Mouse (Mus musculus): ENCODE results near the gene Sytl3. TPM values are rescaled to one million over a fixed set of nuclear protein-coding genes. Genes with fewer than 3 reads are reported as not detected.
A peak's percentile ranks its signal among the peaks of the same experiment; 100 is the strongest.
"Not testable (repeated sequence)": the region's sequence is repeated elsewhere in the genome, so short reads cannot be mapped to it uniquely, and the experiment has no call there.

Gene Sytl3
- polyA plus RNA-seq, 1 experiment from 2014 or later: 0.07 TPM

DNA sequence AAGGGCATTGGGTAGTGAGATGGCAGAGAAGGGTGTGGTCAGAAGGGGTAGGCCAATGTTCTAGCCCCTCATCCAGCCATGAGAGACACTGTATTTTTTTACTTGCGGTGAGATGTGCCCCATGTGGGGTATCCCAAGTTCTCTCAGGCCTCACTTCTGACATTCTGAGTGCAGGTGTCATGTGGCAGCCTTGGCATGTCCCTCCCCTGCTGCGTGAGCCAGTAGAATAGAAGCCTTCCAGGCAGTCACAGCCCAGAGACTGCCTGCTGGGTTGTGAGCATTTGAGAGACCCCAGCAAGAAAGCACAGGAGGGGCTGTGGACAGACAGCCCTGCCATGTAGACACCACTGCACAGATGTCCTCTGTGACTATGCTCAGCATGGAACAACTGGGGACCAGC lies 49.3 kb downstream of the Sytl3 start:
- not testable (repeated sequence) for H3K27ac ChIP-seq (replicated peaks); H3K36me3 ChIP-seq; DNase-seq (ENCODE audit: low spot score); H3K4me1 ChIP-seq; H3K9me3 ChIP-seq (replicated peaks); H3K27me3 ChIP-seq (ENCODE audit: low read depth, poor library complexity, severe bottlenecking); H3K4me3 ChIP-seq
- 69% methylated on average over 2 of the region's 2 CpGs for WGBS

DNA sequence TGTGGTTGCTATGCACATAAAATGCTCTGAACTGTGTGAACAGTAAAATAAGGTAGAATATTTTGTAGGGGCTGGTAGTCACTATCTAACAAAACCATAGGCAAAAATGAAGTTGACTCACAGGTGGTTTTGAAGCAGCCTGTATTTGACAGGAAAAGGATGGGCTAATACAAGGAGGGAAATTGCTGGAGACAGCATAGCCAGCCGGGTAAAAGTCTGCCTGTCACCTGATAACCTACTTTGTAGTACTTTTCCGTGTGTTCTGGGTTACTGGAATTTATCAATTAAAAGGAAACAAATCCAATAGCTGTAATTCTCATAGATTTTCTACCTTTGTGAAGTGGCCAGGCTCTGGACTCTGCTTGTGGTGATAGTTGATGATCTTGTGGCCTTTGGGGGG lies 54.6 kb downstream of the Sytl3 start:
- not testable (repeated sequence) for H3K27ac ChIP-seq (replicated peaks); H3K36me3 ChIP-seq; H3K4me1 ChIP-seq; H3K9me3 ChIP-seq (replicated peaks); H3K27me3 ChIP-seq (ENCODE audit: low read depth, poor library complexity, severe bottlenecking); H3K4me3 ChIP-seq; DNase-seq (ENCODE audit: low spot score)
- 88% methylated on average over 2 of the region's 2 CpGs for WGBS

DNA sequence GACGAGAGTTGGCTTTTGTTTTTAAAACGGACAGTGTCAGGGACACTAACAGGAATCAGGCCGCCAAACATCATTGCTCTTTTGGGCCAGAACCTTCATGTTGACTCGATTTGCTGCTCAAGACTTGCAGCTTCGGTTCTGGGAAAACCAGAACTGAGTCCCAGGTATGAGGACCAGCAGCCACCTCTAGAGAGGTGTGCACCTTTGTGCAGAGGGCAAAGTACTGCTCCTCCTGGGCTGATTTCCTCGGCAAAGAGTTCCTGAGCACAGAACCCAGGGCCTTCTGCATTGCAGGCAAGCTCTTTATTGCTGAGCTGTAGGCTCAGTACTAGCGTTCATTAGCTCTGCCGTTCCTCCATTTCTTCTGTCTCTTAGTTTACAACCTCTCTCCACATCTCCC lies 55.1 kb downstream of the Sytl3 start:
- H3K27me3 ChIP-seq (ENCODE audit: low read depth, poor library complexity, severe bottlenecking); H3K4me1 ChIP-seq; H3K27ac ChIP-seq (replicated peaks); H3K36me3 ChIP-seq; H3K9me3 ChIP-seq (replicated peaks); DNase-seq (ENCODE audit: low spot score); H3K4me3 ChIP-seq: not testable (repeated sequence)
- WGBS: 87% methylated on average over 8 of the region's 8 CpGs

DNA sequence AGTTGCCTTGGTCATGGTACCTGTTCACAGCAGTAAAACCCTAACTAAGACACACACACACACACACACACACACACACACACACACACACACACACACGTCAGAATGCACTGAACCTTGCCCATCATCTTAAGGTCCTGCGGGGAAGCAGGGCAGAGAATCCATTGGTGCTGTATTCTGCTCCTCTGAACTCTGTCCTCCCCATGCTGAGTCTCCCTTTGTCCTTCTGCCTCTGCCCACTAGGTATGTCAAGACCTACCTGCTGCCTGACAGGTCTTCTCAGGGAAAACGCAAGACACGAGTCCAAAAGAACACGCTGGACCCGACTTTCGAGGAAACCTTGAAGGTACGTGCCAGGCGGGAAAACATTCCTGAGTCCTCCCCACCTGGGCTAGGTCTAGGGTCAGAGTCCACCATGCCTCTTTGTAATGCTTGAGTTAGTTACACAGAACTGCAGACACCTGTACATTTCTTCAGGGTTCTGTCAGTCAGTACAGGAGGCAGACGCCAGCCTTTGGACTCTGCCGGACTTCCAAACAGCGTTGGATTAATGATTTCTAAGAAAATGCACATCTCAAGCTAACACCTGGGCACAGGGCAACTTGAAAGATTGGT lies 69.2 kb downstream of the Sytl3 start:
- no peak for DNase-seq (ENCODE audit: low spot score)

DNA sequence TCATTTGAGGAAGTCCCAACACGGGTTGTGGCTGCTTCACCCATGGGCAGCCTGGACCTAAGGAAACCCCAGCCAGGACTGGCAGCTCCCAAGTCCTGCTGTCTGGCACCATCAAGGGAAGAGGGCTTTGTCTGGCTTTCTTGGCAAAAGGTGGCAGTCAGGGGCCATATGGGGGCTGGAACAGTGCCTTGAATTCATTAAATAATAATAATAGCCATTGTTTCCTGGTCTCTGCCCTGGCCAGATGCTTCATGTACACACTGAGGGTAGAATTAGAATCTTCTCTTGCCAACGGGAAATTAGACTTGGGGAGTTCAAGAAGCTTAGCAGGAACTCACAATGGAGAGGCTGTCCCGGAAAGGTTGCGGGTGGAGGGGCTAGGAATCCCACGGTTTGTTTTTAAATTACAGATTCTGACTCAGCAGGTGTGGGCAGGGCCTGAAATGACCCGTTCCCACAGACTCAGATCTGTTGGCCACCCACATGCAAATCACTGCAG lies 70.4 kb downstream of the Sytl3 start:
- H3K4me1 ChIP-seq: peaks cover 11% of the 10 kb centered on the region
- peak; percentile 15 for DNase-seq (ENCODE audit: low spot score)
- H3K4me3 ChIP-seq: no peak overlapping the region
- no peak overlapping the region; the same call in 1 of the 2 replicates for H3K27ac ChIP-seq (replicated peaks)
- no peaks in the 10 kb centered on the region for H3K9me3 ChIP-seq (replicated peaks)
- WGBS: 23% methylated on average over 6 of the region's 6 CpGs
- H3K36me3 ChIP-seq: no peaks in the 10 kb centered on the region
- no peaks in the 10 kb centered on the region for H3K27me3 ChIP-seq (ENCODE audit: low read depth, poor library complexity, severe bottlenecking)

More for the DNA sequence above, 69.2 kb downstream of the Sytl3 start:
- WGBS: 97% methylated on average over 12 of the region's 12 CpGs
- Histone ChIP-seq H3K27ac (replicated peaks) (no peak overlapping the region), H3K9me3 (replicated peaks) (no peaks in the 10 kb centered on the region), H3K4me1 (peaks cover 11% of the 10 kb centered on the region), H3K36me3 (no peaks in the 10 kb centered on the region), H3K4me3 (no peak overlapping the region), H3K27me3 (ENCODE audit: low read depth, poor library complexity, severe bottlenecking) (no peaks in the 10 kb centered on the region)

DNA sequence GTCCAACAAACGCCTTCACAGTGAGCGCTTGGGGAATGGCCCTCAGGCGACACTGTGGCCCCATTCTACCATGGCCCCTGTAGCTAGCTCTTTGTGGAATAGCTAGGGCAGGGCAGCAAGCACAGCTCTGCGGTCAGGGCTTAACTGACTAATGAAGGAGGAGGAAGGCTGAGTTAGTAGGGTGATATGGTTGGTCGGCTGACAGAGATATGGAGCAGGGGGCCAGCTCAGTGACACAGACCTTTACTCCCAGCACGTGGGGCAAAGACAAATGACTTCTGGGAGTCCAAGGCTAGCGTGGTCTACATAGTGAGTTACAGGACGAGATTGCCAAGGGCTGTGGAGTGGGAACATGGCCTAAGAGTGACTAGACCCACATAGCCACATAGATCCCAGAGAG lies 72.2 kb downstream of the Sytl3 start:
- no peaks in the 10 kb centered on the region for H3K36me3 ChIP-seq
- no peak overlapping the region for H3K4me3 ChIP-seq
- WGBS: 84% methylated on average over 8 of the region's 8 CpGs
- DNase-seq (ENCODE audit: low spot score): no peak
- no peaks in the 10 kb centered on the region; the same call in 1 of the 2 replicates for H3K27me3 ChIP-seq (ENCODE audit: low read depth, poor library complexity, severe bottlenecking)
- no peak overlapping the region for H3K27ac ChIP-seq (replicated peaks)
- H3K9me3 ChIP-seq (replicated peaks): no peaks in the 10 kb centered on the region
- peaks cover 16% of the 10 kb centered on the region for H3K4me1 ChIP-seq

DNA sequence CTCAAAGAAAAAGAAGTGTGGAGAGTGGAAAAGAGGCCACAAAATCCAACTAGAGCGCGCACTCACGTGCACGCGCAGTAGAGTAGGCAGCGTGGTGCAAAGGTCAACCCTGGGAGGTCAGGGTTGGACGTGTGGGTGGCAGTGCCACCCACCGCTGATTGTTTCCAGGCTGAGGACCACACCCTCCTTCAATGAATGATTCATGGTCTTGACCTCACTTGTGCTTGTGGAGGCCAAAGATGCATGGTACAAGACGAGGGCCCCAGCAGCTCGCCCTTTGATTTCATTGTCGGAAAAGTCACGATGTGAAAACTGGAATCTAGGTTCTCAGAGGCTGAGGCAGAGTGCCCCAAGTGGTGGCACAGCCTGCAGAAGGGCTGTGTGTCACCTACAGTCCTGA lies 72.7 kb downstream of the Sytl3 start:
- H3K4me3 ChIP-seq: no peak overlapping the region
- no peak for DNase-seq (ENCODE audit: low spot score)
- no peak overlapping the region for H3K27ac ChIP-seq (replicated peaks)
- H3K27me3 ChIP-seq (ENCODE audit: low read depth, poor library complexity, severe bottlenecking): no peaks in the 10 kb centered on the region; the same call in 1 of the 2 replicates
- WGBS: 82% methylated on average over 12 of the region's 12 CpGs
- no peaks in the 10 kb centered on the region for H3K36me3 ChIP-seq
- H3K4me1 ChIP-seq: peaks cover 21% of the 10 kb centered on the region
- no peaks in the 10 kb centered on the region for H3K9me3 ChIP-seq (replicated peaks)

DNA sequence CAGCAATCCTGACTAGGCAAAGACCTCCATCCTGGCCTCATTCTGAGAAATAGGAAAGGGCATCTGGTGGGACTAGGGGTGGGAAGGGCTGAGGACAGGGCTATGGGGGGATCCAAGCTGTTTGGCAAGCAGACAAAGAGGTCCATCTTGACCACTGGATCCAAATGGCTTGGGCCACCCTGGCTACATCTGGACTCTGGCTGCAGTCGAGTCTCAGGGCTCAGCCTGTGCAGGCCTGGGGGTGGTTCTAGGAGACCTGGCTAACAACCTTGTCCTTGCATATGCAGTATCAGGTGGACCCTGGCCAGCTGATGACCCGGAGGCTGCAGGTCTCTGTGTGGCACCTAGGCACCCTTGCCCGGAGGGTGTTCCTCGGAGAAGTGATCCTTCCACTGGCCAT lies 73.8 kb downstream of the Sytl3 start:
- WGBS: 92% methylated on average over 4 of the region's 4 CpGs
- no peak overlapping the region for H3K27ac ChIP-seq (replicated peaks)

DNA sequence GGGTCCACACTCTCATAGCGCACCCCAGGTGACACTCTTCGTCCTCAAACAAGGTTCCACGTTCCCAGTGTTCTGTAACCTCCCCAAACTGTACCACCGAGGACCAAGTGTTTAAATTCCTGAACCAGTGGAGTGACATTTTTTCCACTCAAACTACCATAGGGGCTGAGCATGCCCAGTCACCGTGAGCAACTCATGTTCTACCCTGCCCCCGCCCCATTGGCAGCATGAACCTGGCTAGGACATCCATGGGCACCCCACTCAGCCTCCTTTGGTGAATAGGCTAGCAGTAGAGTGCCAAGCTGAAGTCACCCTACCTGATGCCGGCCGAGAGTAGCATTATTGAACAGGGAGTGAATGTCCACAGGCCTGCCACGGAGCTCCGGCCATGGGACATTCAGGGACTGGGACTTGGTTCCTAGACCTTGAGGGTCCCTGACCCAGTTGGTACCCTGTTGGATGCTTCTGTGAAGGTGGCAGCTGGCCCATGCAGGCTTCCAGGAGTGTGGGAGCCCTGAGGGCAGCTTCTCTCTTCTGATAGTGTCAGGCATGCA lies 74.5 kb downstream of the Sytl3 start:
- no peaks in the 10 kb centered on the region for H3K36me3 ChIP-seq
- no peaks in the 10 kb centered on the region for H3K9me3 ChIP-seq (replicated peaks)
- H3K27me3 ChIP-seq (ENCODE audit: low read depth, poor library complexity, severe bottlenecking): no peaks in the 10 kb centered on the region; the same call in 1 of the 2 replicates
- no peak overlapping the region for H3K27ac ChIP-seq (replicated peaks)
- no peak overlapping the region for H3K4me3 ChIP-seq
- H3K4me1 ChIP-seq: peaks cover 34% of the 10 kb centered on the region
- no peak for DNase-seq (ENCODE audit: low spot score)
- 92% methylated on average over 10 of the region's 10 CpGs for whole genome bisulfite sequencing

More for the DNA sequence above, 73.8 kb downstream of the Sytl3 start:
- Histone ChIP-seq H3K4me1 (peaks cover 31% of the 10 kb centered on the region), H3K9me3 (replicated peaks) (no peaks in the 10 kb centered on the region), H3K27me3 (ENCODE audit: low read depth, poor library complexity, severe bottlenecking) (no peaks in the 10 kb centered on the region; the same call in 1 of the 2 replicates), H3K4me3 (no peak overlapping the region), H3K36me3 (no peaks in the 10 kb centered on the region)
- peak; percentile 11 for DNase-seq (ENCODE audit: low spot score)

DNA sequence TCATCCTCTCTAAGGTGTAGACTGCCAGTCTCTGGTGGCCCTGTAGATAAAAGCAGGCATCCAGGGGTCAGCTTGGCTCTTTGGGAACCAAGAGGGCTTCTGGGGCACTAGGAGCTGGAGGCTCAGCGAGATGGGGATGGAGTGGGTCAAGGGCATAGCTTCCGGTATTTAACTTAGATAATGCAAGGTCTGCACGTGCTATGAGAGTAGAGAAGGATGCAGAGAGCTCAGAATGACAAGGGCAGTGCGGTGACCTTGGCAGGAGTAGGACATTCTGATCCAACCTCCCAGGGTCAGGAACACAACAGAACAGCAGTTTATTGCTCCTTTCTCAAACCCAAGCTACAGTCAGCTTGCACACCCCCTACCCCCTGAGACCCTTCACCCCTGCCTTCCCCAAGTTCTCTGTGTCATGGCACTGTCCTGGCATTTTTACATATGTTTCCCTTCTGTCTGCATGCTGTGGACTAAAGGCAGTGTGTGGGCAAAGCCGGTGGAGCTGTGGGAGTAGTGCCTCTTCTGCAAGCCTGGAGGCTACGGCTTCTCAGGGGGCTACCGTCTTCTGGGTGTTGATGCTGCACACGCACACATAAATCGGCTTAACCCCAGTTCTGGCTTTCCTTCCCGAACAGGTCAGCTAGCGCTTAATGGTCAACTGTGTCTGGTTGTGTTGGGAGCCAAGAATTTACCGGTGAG lies 76.0 kb downstream of the Sytl3 start:
- H3K4me1 ChIP-seq: peaks cover 28% of the 10 kb centered on the region
- H3K9me3 ChIP-seq (replicated peaks): no peaks in the 10 kb centered on the region
- peaks cover 13% of the 10 kb centered on the region for H3K36me3 ChIP-seq
- peak; percentile 9 for DNase-seq (ENCODE audit: low spot score)
- H3K27ac ChIP-seq (replicated peaks): no peak overlapping the region
- H3K4me3 ChIP-seq: no peak overlapping the region
- no peaks in the 10 kb centered on the region; the same call in 1 of the 2 replicates for H3K27me3 ChIP-seq (ENCODE audit: low read depth, poor library complexity, severe bottlenecking)
- WGBS: 92% methylated on average over 12 of the region's 12 CpGs

DNA sequence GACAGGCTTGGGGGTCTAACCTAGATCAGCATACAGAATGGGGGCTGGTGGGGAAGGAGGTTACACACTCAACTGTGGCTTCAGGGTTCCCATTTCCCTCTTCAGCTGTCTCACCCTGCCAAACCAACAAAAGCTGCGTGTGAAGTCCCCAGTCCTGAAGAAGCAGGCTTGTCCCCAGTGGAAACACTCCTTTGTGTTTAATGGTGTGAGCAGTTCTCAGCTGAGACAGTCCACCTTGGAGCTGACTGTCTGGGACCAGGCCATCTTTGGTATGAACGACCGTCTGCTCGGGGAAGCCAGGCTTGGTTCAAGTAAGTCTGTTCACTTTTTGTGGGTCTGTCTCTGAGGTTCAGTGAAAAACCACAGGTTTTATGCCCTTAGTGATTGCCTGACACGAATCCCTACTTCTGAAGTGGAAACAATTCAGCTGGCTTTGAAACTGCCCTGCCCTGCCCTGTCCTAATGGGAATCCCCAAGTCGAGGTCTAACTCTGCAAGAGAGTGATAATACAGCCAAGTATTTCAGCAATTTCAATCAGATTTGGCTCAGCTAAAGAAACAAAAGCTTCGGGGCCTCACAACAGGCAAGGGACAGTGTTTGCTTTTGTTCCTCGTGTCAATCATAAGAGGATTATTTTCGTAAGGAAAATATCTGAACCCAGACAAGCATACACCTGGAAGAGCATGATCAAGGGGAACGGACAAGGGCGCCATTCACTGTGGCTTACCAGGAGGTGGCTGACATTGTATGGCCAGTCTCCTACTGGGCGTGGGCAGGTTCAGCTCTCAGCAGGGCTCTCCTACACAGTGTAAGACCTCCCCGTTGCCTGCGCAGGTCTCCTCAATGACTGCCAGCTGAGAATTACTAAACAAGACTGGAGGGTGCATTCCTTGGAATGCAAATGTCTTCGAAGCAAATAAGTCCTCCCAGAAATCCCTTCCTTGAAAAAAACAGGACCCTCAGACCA lies 77.7 kb downstream of the Sytl3 start:
- H3K27ac ChIP-seq (replicated peaks): peak overlapping the region; percentile 57; the same call in 1 of the 2 replicates
- 25% methylated on average over 15 of the region's 15 CpGs for WGBS
- DNase-seq (ENCODE audit: low spot score): peak; percentile 43

DNA sequence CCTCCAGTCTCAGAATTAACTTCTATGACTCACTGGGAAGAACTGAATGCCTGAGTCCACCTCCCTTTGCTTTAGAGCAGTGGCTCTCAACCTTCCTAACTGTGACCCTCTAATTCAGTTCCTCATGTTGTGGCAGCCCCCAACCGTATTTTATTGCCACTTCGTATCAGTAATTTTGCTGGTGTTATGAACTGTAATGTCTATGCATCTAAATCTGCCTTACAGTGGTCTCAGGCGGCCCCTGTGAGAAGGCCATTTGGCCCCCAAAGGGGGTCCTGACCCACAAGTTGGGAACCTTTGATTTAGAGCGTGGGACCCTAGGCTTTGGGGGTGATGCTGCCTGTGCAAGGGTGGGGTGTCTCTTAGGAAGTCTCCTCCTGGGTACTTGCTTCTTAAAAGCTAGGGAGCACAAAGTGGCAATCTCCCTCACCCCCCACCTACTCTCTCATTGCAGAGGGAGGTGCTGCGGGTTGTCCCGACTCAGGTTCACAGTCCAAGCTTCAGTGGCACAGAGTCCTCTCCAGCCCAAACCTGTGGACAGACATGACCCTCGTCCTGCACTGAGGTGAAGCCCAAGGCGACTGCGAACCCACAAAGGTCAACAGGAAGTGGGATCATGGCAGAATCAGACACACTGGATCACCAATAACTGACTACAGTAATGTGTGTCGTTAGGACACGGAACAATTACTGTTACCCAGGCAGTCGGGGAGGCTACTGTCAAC lies 78.5 kb downstream of the Sytl3 start:
- H3K27me3 ChIP-seq (ENCODE audit: low read depth, poor library complexity, severe bottlenecking): no peaks in the 10 kb centered on the region; the same call in 1 of the 2 replicates
- no peak for DNase-seq (ENCODE audit: low spot score)
- no peak overlapping the region for H3K4me3 ChIP-seq
- H3K4me1 ChIP-seq: peaks cover 53% of the 10 kb centered on the region
- peak overlapping the region; percentile 34 for H3K27ac ChIP-seq (replicated peaks)
- peaks cover 39% of the 10 kb centered on the region for H3K36me3 ChIP-seq
- 72% methylated on average over 12 of the region's 12 CpGs for WGBS
- H3K9me3 ChIP-seq (replicated peaks): no peaks in the 10 kb centered on the region

More for the DNA sequence above, 77.7 kb downstream of the Sytl3 start:
- Histone ChIP-seq H3K27me3 (ENCODE audit: low read depth, poor library complexity, severe bottlenecking) (no peaks in the 10 kb centered on the region; the same call in 1 of the 2 replicates), H3K9me3 (replicated peaks) (no peaks in the 10 kb centered on the region), H3K36me3 (peaks cover 30% of the 10 kb centered on the region), H3K4me3 (no peak overlapping the region), H3K4me1 (peaks cover 45% of the 10 kb centered on the region)
